Mouse (Mus musculus): Measurements from ENCODE around the gene Supt16. TPM values are rescaled to one million over a fixed set of nuclear protein-coding genes. Genes with fewer than 3 reads are reported as not detected.

The Supt16 gene
- polyA plus RNA-seq, 1 experiment from 2014 or later, result 46.1 TPM

- Histone ChIP-seq H3K27me3 (no peaks in the 10 kb centered on the region), H3K27ac (replicated peaks) (no peak overlapping the region), H3K4me1 (peaks cover 7% of the 10 kb centered on the region), H3K36me3 (no peaks in the 10 kb centered on the region), H3K9ac (no peak overlapping the region), H3K4me2 (replicated peaks) (no peak overlapping the region), H3K9me3 (replicated peaks) (no peaks in the 10 kb centered on the region), H3K4me3 (replicated peaks) (no peak overlapping the region)
- ATAC-seq (ENCODE audit: insufficient number of reproducible peaks, low FRiP score, low TSS enrichment, low read depth), result no peak
- 61% methylated on average over 1 of the region's 1 CpGs for WGBS
These were observed 83.1 kb downstream of the Supt16 start for GRCm38 (mm10) chr14:52114101-52114500.

Other genes starting within 250 kb of the Supt16 start
- 144 and 150 TPM in 2 replicates for gene Arhgef40, start 212.7 kb downstream of the Supt16 start, polyA plus RNA-seq (2015; fragmentation: Nextera tagmentation; extraction: Ambion mirVana)
- gene Tmem253, start 181.8 kb downstream of the Supt16 start, polyA plus RNA-seq (2015; fragmentation: Nextera tagmentation; extraction: Ambion mirVana), result 0.53 and 0.60 TPM in 2 replicates
- gene Zfp219, start 176.7 kb downstream of the Supt16 start, polyA plus RNA-seq (2015; fragmentation: Nextera tagmentation; extraction: Ambion mirVana), result 33.7 and 33.8 TPM in 2 replicates
- 0.19 TPM in 1 of 2 replicates, not detected in the other for gene Olfr221, start 155.0 kb downstream of the Supt16 start, polyA plus RNA-seq (2015; fragmentation: Nextera tagmentation; extraction: Ambion mirVana)
- gene Hnrnpc, start 93.4 kb downstream of the Supt16 start, polyA plus RNA-seq (2015; fragmentation: Nextera tagmentation; extraction: Ambion mirVana), result 549 and 552 TPM in 2 replicates
- gene Rpgrip1, start 86.7 kb downstream of the Supt16 start, polyA plus RNA-seq (2015; fragmentation: Nextera tagmentation; extraction: Ambion mirVana), result 57.0 and 59.8 TPM in 2 replicates
- 38.6 and 38.9 TPM in 2 replicates for gene Chd8, start 60.4 kb upstream of the Supt16 start, polyA plus RNA-seq (2015; fragmentation: Nextera tagmentation; extraction: Ambion mirVana)
- gene Tox4, start 81.7 kb upstream of the Supt16 start, polyA plus RNA-seq (2015; fragmentation: Nextera tagmentation; extraction: Ambion mirVana), result 42.8 and 43.2 TPM in 2 replicates
- gene Rab2b, start 82.1 kb upstream of the Supt16 start, polyA plus RNA-seq (2015; fragmentation: Nextera tagmentation; extraction: Ambion mirVana), result 20.8 and 22.2 TPM in 2 replicates
- 42.1 and 44.2 TPM in 2 replicates for gene Mettl3, start 107.7 kb upstream of the Supt16 start, polyA plus RNA-seq (2015; fragmentation: Nextera tagmentation; extraction: Ambion mirVana)
- 15.0 and 16.0 TPM in 2 replicates for gene Sall2, start 131.3 kb upstream of the Supt16 start, polyA plus RNA-seq (2015; fragmentation: Nextera tagmentation; extraction: Ambion mirVana)
- 0.09 and 0.31 TPM in 2 replicates for gene Olfr1513, start 159.0 kb upstream of the Supt16 start, polyA plus RNA-seq (2015; fragmentation: Nextera tagmentation; extraction: Ambion mirVana)
- 0.17 and 0.25 TPM in 2 replicates for gene Olfr1512, start 181.8 kb upstream of the Supt16 start, polyA plus RNA-seq (2015; fragmentation: Nextera tagmentation; extraction: Ambion mirVana)
- gene Olfr1511, start 200.0 kb upstream of the Supt16 start, polyA plus RNA-seq (2015; fragmentation: Nextera tagmentation; extraction: Ambion mirVana), result 0.26 and 0.35 TPM in 2 replicates
- gene Olfr1510, start 217.0 kb upstream of the Supt16 start, polyA plus RNA-seq (2015; fragmentation: Nextera tagmentation; extraction: Ambion mirVana), result 0.26 and 0.65 TPM in 2 replicates
- gene Olfr1509, start 245.6 kb upstream of the Supt16 start, polyA plus RNA-seq (2015; fragmentation: Nextera tagmentation; extraction: Ambion mirVana), result not detected in 2 replicates